Mouse (Mus musculus) forebrain, postnatal 0 days (tissue): ENCODE data around the gene Caskin1. TPM values are rescaled to one million over a fixed set of nuclear protein-coding genes. Genes with fewer than 3 reads are reported as not detected.

Source experiments
- ATAC-seq: fragments of 200-750 bp; cut with Nextera tagmentation; 2 replicates; pipeline ENCODE4 v1.8.0; 2017; ENCODE audit warnings: mild to moderate bottlenecking, moderate library complexity
- DNase-seq: peaks from one replicate; pipeline ENCODE4 v3.0.0-alpha.2; 2015
- H3K27ac ChIP-seq: fragments of 300-500 bp; sonication (generic); 2 replicates; pipeline ENCODE4 v1.5.1; 2014; ENCODE audit warnings: low read depth, mild to moderate bottlenecking, antibody characterized with exemption, low read length, moderate library complexity, mixed read lengths
- H3K27me3 ChIP-seq: fragments of 300-500 bp; sonication (generic); 2 replicates; pipeline ENCODE4 v1.6.1; 2014; ENCODE audit warnings: mild to moderate bottlenecking, low read length, mixed read lengths; ENCODE audit not compliant: insufficient read depth
- H3K36me3 ChIP-seq: fragments of 300-500 bp; sonication (generic); 2 replicates; pipeline ENCODE4 v1.6.1; 2014; ENCODE audit warnings: mild to moderate bottlenecking, moderate library complexity; ENCODE audit not compliant: insufficient read depth
- H3K4me1 ChIP-seq: fragments of 300-500 bp; sonication (generic); 2 replicates; pipeline ENCODE4 v1.6.1; 2014; ENCODE audit warnings: antibody characterized with exemption; ENCODE audit not compliant: insufficient read depth
- H3K4me2 ChIP-seq: fragments of 300-500 bp; sonication (generic); 2 replicates; pipeline ENCODE4 v1.6.1; 2014; ENCODE audit warnings: low read depth, mild to moderate bottlenecking, moderate library complexity
- H3K4me3 ChIP-seq: fragments of 300-500 bp; sonication (generic); 2 replicates; pipeline ENCODE4 v1.5.1; 2014; ENCODE audit warnings: low read depth, low read length, mixed read lengths
- H3K9ac ChIP-seq: fragments of 300-500 bp; sonication (generic); 2 replicates; pipeline ENCODE4 v1.6.1; 2014; ENCODE audit warnings: mild to moderate bottlenecking
- H3K9me3 ChIP-seq: fragments of 300-500 bp; sonication (generic); 2 replicates; pipeline ENCODE4 v1.6.1; 2016; ENCODE audit warnings: low read length
- CTCF ChIP-seq: sonication (generic); IDR thresholded peaks from 2 replicates; pipeline ENCODE4 v1.5.1; 2016; ENCODE audit warnings: antibody characterized with exemption, control low read depth, low read depth
- WGBS: fragments of 180-500 bp; shearing (Covaris S2); extraction: QIAGEN DNeasy Blood & Tissue Kit; methylation state at CpG from one replicate; pipeline ENCODE4 v1.1.7; 2014; 5-methylcytosine and 5-hydroxymethylcytosine counted together
- polyA plus RNA-seq: library from polyadenylated mRNA; unstranded; fragments of >200 nt; fragmentation: Nextera tagmentation; extraction: Ambion mirVana; gene quantifications from 2 replicates; pipeline ENCODE4 v1.2.1, GENCODE M21; 2015
- total RNA-seq: library from RNA; depleted of rRNA; stranded (reverse); fragments of >200 nt; gene quantifications from 2 replicates; pipeline ENCODE4 v1.2.3, GENCODE M21; 2014

The Caskin1 gene
- total and polyA plus RNA-seq, 2 experiments from 2014 or later: 25.3 to 113 TPM

DNA sequence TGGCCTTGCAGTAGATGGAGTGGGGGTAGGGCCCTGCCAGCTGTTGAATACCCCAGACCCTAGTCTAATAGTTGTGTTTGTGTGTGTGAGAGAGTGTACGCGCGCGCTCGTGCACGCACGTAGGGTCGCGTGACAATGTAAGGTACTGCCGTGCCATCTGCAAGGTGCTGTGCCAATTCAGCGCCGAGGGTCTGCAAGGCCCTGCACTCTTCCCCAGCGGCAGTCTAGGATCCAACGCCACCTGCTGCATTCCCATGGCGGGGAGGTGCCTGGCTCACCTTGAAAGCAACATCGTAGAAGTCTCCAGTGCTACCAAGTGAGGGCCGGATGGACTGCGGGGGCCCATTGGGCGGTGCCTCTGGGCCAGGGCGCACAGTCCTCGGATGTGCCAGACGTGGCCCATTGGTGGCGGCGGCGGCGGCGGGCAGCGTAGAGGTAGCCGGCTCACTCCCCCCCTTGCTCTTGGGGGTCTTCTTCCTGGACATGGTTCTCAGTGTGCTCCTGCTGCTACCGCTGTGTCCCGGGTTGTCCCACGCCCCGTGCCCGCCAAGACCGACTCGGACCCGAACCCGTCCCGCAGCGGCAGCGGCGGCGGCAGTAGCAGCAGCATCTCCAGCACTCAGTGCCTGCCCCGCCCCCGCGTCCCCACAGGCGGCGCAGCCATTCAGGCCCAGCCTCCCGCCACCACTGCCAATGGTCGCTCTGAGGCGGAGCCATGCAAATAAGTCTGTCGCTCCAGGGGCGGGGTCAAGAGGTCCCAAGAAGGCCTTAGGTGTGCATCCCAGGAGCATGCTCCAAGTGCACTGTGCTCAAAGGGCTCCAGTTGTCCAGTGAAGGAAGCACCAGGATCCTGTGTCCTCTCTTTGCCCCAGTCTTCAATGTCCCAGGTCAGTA lies 44.9 kb downstream of the Caskin1 start:
- Histone ChIP-seq H3K4me3 (peak overlapping the region; percentile 35), H3K4me2 (peak overlapping the region; percentile 66), H3K27ac (peak overlapping the region; percentile 50), H3K9me3 (no peaks in the 10 kb centered on the region), H3K36me3 (peaks cover 10% of the 10 kb centered on the region; the same call in 1 of the 2 replicates), H3K4me1 (peaks cover 39% of the 10 kb centered on the region), H3K27me3 (no peaks in the 10 kb centered on the region), H3K9ac (peak overlapping the region; percentile 50)
- DNase-seq (peak; percentile 77), ATAC-seq (peak; percentile 66)
- no peak; the same call in 1 of the 2 replicates for TF ChIP-seq CTCF
- WGBS: 7% methylated on average over 47 of the region's 53 CpGs

DNA sequence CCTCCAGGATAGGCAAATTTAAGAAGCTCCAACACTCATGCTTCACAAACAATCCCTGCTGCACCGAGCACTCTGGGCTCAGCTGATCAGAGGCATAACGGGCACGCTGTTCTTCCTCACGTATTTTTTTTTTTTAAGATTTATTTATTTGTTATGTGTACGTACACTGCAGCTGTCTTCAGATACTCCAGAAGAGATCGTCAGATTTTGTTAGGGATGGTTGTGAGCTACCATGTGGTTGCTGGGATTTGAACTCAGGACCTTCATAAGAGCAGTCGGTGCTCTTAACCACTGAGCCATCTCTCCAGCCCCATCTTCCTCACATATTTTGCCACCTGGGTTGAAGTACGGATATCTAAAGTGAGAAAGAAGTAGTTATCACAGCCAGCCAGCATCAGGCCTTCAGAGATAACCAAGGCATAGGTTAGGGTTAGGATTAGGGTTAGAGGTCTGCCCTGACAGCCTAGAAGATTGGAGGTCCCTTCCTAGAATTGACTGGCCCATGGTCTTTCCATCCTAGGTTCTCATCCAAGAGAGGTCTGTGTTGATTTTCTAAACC lies 45.8 kb downstream of the Caskin1 start, which contains the start of gene Rab26:
Gene Rab26, minus strand, starts transcription at position 51 of the 559 bp plus-strand sequence.
- H3K27ac ChIP-seq: peak within 1 kb of the TSS; percentile 50
- H3K9me3 ChIP-seq: no peaks in the 10 kb centered on the region
- H3K4me1 ChIP-seq: peaks cover 32% of the 10 kb centered on the region
- peak within 1 kb of the TSS; percentile 35 for H3K4me3 ChIP-seq
- H3K9ac ChIP-seq: peak within 1 kb of the TSS; percentile 50
- no peaks in the 10 kb centered on the region for H3K27me3 ChIP-seq
- H3K4me2 ChIP-seq: peak within 1 kb of the TSS; percentile 66
- peaks cover 10% of the 10 kb centered on the region; the same call in 1 of the 2 replicates for H3K36me3 ChIP-seq
- no peak for TF ChIP-seq CTCF
- ATAC-seq: no peak
- DNase-seq: no peak
- 76% methylated on average over 8 of the region's 8 CpGs for WGBS

DNA sequence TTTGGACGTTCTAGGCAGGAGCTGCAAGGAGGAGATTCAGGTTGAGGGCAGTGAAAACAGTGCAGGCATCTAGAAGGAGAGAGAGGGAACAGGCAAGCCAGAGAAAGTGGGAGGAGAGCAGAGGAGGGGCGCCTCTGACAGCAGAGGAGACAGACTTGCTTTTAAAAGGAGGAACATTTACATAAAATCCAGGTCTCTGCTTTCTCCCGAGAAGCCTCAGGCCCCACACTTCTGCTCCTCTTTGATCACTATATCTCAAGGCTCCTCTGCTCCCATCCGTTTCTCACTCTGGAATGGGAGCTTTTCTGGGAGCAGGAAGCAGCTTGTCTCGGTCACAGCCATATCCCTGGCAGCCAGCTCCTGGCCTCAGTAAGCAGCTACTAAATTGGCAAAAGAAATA lies 46.9 kb downstream of the Caskin1 start:
- no peak for TF ChIP-seq CTCF
- no peak for ATAC-seq

DNA sequence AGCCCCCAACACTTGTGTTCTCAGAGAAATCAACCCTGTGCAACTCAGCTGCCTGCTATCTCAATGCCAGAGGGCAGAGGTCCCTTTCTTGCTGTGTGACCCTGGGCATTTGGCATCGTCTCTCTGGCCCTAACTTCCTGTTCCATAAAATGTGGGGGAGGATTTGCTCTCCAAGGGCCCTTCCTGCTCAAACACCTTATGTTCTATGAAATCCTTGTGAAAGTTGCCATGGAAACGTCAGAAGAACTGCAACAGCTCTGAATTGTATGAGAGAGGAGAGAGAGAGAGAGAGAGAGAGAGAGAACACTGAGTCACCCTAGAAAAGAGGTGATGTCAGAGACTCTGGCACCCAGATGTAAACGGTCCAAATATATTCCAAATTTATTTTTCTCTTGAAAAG lies 49.1 kb downstream of the Caskin1 start:
- peak overlapping the region; percentile 17 for H3K4me2 ChIP-seq
- no peak for TF ChIP-seq CTCF
- H3K36me3 ChIP-seq: no peaks in the 10 kb centered on the region
- no peak overlapping the region for H3K9ac ChIP-seq
- peak; percentile 82 for ATAC-seq
- H3K9me3 ChIP-seq: no peaks in the 10 kb centered on the region
- H3K4me3 ChIP-seq: no peak overlapping the region
- DNase-seq: peak; percentile 76
- no peaks in the 10 kb centered on the region for H3K27me3 ChIP-seq
- 12% methylated on average over 3 of the region's 3 CpGs for WGBS
- peaks cover 20% of the 10 kb centered on the region for H3K4me1 ChIP-seq
- peak overlapping the region; percentile 80 for H3K27ac ChIP-seq

More for the DNA sequence above, 46.9 kb downstream of the Caskin1 start:
- H3K36me3 ChIP-seq: peaks cover 4% of the 10 kb centered on the region; the same call in 1 of the 2 replicates
- no peaks in the 10 kb centered on the region for H3K9me3 ChIP-seq
- WGBS: 46% methylated on average over 5 of the region's 5 CpGs
- H3K4me3 ChIP-seq: no peak overlapping the region
- peak overlapping the region; percentile 45; the same call in 1 of the 2 replicates for H3K27ac ChIP-seq
- DNase-seq: no peak
- no peaks in the 10 kb centered on the region for H3K27me3 ChIP-seq
- H3K4me2 ChIP-seq: no peak overlapping the region
- no peak overlapping the region for H3K9ac ChIP-seq
- H3K4me1 ChIP-seq: peaks cover 22% of the 10 kb centered on the region

DNA sequence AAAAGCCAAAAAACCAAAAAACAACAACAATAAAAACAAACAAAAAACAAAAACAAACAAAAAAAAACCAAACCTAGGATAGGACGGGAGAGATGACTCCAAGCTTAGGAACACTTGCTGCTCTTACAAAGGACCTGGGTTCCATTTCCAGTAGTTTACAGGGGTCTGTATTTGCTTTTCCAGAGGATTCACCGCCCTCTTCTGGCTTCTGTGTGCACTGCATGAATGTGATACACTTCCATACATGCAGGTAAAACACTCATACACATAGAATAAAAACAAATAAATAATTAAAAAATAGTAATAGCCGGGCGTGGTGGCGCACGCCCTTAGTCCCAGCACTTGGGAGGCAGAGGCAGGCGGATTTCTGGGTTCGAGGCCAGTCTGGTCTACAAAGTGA lies 50.5 kb downstream of the Caskin1 start:
- Histone ChIP-seq H3K27me3 (no peaks in the 10 kb centered on the region), H3K9ac (no peak overlapping the region), H3K4me2 (no peak overlapping the region), H3K4me3 (no peak overlapping the region), H3K4me1 (peaks cover 6% of the 10 kb centered on the region), H3K27ac (no peak overlapping the region), H3K9me3 (no peaks in the 10 kb centered on the region), H3K36me3 (no peaks in the 10 kb centered on the region)
- 69% methylated on average over 8 of the region's 8 CpGs for WGBS
- ATAC-seq: no peak
- peak; percentile 55 for DNase-seq
- TF ChIP-seq CTCF: peak; percentile 65

DNA sequence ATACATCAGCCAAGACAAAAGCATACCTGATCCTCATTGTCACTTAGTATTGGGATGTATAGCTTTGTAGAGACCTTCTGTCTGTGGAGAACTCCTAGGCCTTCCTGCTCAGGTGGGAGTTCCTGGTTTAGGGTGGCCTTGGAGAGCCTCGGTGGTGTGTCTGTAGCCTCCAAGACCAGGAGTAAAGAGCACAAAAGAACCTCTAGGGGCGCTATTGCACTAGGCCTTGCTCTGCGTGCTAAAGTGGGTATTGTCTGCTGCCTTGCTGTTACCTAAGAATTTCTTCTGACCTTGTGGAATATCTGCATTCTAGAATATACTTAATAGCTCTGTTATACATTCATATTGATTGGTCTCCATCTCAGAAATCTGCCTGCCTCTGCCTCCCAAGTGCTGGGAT lies 52.0 kb downstream of the Caskin1 start:
- Histone ChIP-seq H3K36me3 (no peaks in the 10 kb centered on the region), H3K9me3 (no peaks in the 10 kb centered on the region), H3K4me1 (peaks cover 6% of the 10 kb centered on the region), H3K27ac (no peak overlapping the region), H3K9ac (no peak overlapping the region), H3K4me3 (no peak overlapping the region), H3K27me3 (no peaks in the 10 kb centered on the region), H3K4me2 (no peak overlapping the region)
- ATAC-seq (no peak; the same call in 1 of the 2 replicates), DNase-seq (peak; percentile 37)
- TF ChIP-seq CTCF: peak; percentile 69
- 7% methylated on average over 3 of the region's 3 CpGs for WGBS

DNA sequence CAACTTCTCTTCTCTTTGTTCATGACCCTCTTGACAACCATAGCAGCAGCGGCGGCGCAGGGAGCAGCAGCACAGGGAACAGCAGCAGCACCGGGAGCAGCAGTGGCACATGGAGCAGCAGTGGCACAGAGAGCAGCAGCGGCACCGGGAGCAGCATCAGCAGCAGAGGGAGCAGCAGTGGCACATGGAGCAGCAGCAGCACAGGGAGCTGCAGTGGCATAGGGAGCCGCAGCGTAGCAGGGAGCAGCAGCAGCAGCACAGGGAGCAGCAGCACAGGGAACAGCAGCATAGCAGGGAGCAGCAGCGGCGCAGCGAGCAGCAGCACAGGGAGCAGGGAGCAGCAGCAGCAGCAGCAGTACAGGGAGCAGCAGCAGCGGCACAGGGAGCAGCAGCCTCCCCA lies 56.2 kb downstream of the Caskin1 start:
- 20% methylated on average over 12 of the region's 12 CpGs for WGBS
- peak; percentile 31; the same call in 1 of the 2 replicates for TF ChIP-seq CTCF
- peak; percentile 42 for DNase-seq

More for the DNA sequence above, 56.2 kb downstream of the Caskin1 start:
- Histone ChIP-seq H3K9me3 (no peaks in the 10 kb centered on the region), H3K27ac (no peak overlapping the region), H3K4me1 (no peaks in the 10 kb centered on the region), H3K36me3 (no peaks in the 10 kb centered on the region), H3K4me2 (no peak overlapping the region), H3K9ac (no peak overlapping the region), H3K27me3 (no peaks in the 10 kb centered on the region), H3K4me3 (no peak overlapping the region)
- ATAC-seq: peak; percentile 60
